Mouse (Mus musculus): ENCODE measurements around the gene Magi1.
A peak's percentile ranks its signal among the peaks of the same experiment; 100 is the strongest.

Gene Magi1

GRCm38 (mm10) chr6:94257831-94258173 lies 25.9 kb downstream of the Magi1 start:
- DNase-seq (ENCODE audit: extremely low spot score, low spot score), result no peak

GRCm38 (mm10) chr6:94256982-94257830 lies 26.5 kb downstream of the Magi1 start:
- DNase-seq (ENCODE audit: extremely low spot score, low spot score), result no peak

- no peak for DNase-seq (ENCODE audit: extremely low spot score, low spot score)
Measured at GRCm38 (mm10) chr6:94253943-94254342, 29.8 kb downstream of the Magi1 start.

GRCm38 (mm10) chr6:94251358-94251945 lies 32.3 kb downstream of the Magi1 start:
- no peak for DNase-seq (ENCODE audit: extremely low spot score, low spot score)

GRCm38 (mm10) chr6:94249286-94249790 lies 34.4 kb downstream of the Magi1 start:
- DNase-seq (ENCODE audit: extremely low spot score, low spot score), result no peak

GRCm38 (mm10) chr6:94241251-94241650 lies 42.5 kb downstream of the Magi1 start:
- no peak for DNase-seq (ENCODE audit: extremely low spot score, low spot score)

GRCm38 (mm10) chr6:94238643-94239042 lies 45.1 kb downstream of the Magi1 start:
- no peak for DNase-seq (ENCODE audit: extremely low spot score, low spot score)

GRCm38 (mm10) chr6:94236899-94237298 lies 46.8 kb downstream of the Magi1 start:
- DNase-seq (ENCODE audit: extremely low spot score, low spot score), result no peak

- DNase-seq (ENCODE audit: extremely low spot score, low spot score), result no peak
Measured at GRCm38 (mm10) chr6:94232243-94232785, 51.4 kb downstream of the Magi1 start.

- DNase-seq (ENCODE audit: extremely low spot score, low spot score), result no peak
Measured at GRCm38 (mm10) chr6:94231831-94232230, 51.9 kb downstream of the Magi1 start.

- no peak for DNase-seq (ENCODE audit: extremely low spot score, low spot score)
Measured at GRCm38 (mm10) chr6:94231367-94231766, 52.4 kb downstream of the Magi1 start.

- no peak for DNase-seq (ENCODE audit: extremely low spot score, low spot score)
Measured at GRCm38 (mm10) chr6:94230918-94231317, 52.8 kb downstream of the Magi1 start.

GRCm38 (mm10) chr6:94230129-94230528 lies 53.6 kb downstream of the Magi1 start:
- no peak for DNase-seq (ENCODE audit: extremely low spot score, low spot score)

GRCm38 (mm10) chr6:94226262-94226661 lies 57.5 kb downstream of the Magi1 start:
- DNase-seq (ENCODE audit: extremely low spot score, low spot score), result no peak

GRCm38 (mm10) chr6:94225832-94226231 lies 57.9 kb downstream of the Magi1 start:
- DNase-seq (ENCODE audit: extremely low spot score, low spot score), result no peak

- no peak for DNase-seq (ENCODE audit: extremely low spot score, low spot score)
Measured at GRCm38 (mm10) chr6:94225091-94225490, 58.6 kb downstream of the Magi1 start.

- no peak for DNase-seq (ENCODE audit: extremely low spot score, low spot score)
Measured at GRCm38 (mm10) chr6:94222253-94222652, 61.5 kb downstream of the Magi1 start.

GRCm38 (mm10) chr6:94221750-94222149 lies 62.0 kb downstream of the Magi1 start:
- DNase-seq (ENCODE audit: extremely low spot score, low spot score), result no peak

GRCm38 (mm10) chr6:94218076-94218475 lies 65.6 kb downstream of the Magi1 start:
- no peak for DNase-seq (ENCODE audit: extremely low spot score, low spot score)

- DNase-seq (ENCODE audit: extremely low spot score, low spot score), result no peak
Measured at GRCm38 (mm10) chr6:94215834-94216233, 67.9 kb downstream of the Magi1 start.

GRCm38 (mm10) chr6:94214895-94215538 lies 68.7 kb downstream of the Magi1 start:
- no peak for DNase-seq (ENCODE audit: extremely low spot score, low spot score)

GRCm38 (mm10) chr6:94205926-94206325 lies 77.8 kb downstream of the Magi1 start:
- DNase-seq (ENCODE audit: extremely low spot score, low spot score), result peak; percentile 27
